Mouse (Mus musculus) heart, adult 2 months (tissue): ENCODE results near the gene Tarbp2.

Experiments
- CTCF ChIP-seq: fragments of 200-600 bp; IDR thresholded peaks from 2 replicates; pipeline ENCODE4 v1.8.1; 2022; ENCODE audit warnings: antibody characterized with exemption, mild to moderate bottlenecking, moderate library complexity
- POLR2A ChIP-seq: fragments of 200-500 bp; IDR thresholded peaks from 2 replicates; pipeline ENCODE4 v1.6.1; 2011; ENCODE audit warnings: mild to moderate bottlenecking, low read depth, low read length, control low read depth; ENCODE audit not compliant: insufficient read depth

GRCm38 (mm10) chr15:102510590-102511284 is 7.3 kb upstream of the Tarbp2 start:
- TF ChIP-seq POLR2A (peak; percentile 41), CTCF (no peak)
